Mouse (Mus musculus) spleen, postnatal 4 days (tissue): Measurements from ENCODE around the gene Wasf3.
"Not testable (repeated sequence)": the region's sequence is repeated elsewhere in the genome, so short reads cannot be mapped to it uniquely, and the experiment has no call there.

ENCODE experiments used
- DNase-seq, 2 experiments: peaks; one replicate each; pipeline ENCODE4 v3.0.0; 2022; ENCODE audit warnings: low spot score in 2 of 2

The Wasf3 gene

GRCm38 (mm10) chr5:146401012-146401411 is 16.2 kb downstream of the Wasf3 start:
- not testable (repeated sequence) for DNase-seq

DNA sequence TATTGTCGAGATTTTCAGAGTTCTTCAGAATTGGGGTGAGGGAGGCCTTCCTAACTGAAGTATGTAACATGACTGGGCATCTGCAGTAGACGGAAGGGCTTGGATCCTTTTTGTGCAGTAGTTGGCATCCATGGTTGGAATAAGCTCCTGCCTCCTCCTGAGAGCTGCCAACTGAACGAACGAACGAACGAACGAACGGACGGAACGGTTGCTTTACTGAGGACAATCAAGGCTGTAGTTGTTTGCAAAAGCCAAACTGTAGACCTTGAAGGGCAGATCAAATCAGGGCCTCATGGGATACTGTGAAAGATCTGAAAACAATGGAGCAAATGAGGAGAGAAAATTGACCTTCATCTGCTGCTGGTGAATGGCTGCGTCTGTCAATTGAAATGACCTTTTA is 17.5 kb downstream of the Wasf3 start:
- no peak for DNase-seq

DNA sequence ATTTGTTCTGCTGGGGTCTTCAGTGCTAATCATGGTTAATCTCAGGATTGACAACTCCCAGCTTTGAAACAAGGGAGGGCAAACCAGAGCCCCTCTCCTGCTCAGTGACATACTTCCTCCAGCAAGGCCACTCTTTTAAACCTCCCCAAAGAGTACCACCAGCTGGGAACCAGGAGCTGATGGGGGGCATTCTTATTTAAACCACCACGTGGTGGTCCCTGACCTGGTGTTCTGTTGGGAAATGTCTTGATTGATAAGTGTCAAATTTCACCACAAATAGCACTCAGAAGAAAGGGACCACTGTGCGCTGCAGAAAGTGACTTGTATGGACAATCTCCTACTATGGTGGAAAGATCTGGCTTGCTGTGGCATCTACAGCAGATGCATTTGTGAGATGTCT is 19.1 kb downstream of the Wasf3 start:
- no peak for DNase-seq

GRCm38 (mm10) chr5:146406133-146406532 is 21.3 kb downstream of the Wasf3 start:
- no peak for DNase-seq

DNA sequence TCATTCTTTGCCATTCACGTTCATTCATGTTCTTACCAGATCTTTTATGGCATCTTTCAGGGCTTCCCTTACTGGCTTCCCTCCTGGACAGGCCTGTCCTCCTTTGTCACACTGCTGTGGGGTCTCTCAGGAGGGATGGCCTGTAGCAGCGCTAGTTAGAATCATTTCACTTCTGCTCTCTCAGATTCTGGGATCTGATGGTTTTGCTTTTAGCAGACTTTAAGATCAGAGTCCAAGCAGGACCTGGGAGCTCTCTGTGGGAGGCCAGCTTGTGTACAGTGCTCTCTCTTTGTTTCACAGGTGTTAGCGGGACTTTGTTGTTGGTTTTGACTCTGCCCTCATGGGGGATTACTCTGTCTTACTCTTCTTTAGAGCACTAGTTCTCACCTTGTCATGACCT is 23.0 kb downstream of the Wasf3 start:
- no peak for DNase-seq

GRCm38 (mm10) chr5:146408604-146409003 is 23.8 kb downstream of the Wasf3 start:
- DNase-seq = no peak

GRCm38 (mm10) chr5:146410821-146411220 is 26.0 kb downstream of the Wasf3 start:
- DNase-seq = no peak

- no peak for DNase-seq
Observed at GRCm38 (mm10) chr5:146412743-146413430, 28.1 kb downstream of the Wasf3 start.

DNA sequence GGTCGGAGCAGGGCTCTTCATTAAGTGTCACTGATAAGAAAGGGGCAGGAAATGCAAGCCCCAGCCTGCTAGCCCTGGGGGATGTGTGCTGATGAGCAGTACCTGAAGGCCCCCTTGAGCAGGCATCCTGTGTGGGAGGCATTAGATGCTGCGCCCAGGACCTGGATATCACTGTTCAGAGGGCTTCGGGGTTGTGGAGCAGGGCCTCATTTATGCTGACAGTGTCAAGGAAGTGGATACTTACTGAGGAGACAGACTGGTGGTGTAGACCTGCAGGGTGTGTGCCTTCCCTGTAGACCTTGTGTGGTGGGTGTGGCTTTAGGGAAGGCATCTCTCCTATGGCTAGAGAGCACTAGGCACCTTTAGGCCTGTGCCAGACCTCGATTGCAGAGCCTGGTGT is 29.8 kb downstream of the Wasf3 start:
- DNase-seq = no peak

- no peak for DNase-seq
Observed at GRCm38 (mm10) chr5:146415218-146415617, 30.4 kb downstream of the Wasf3 start.

DNA sequence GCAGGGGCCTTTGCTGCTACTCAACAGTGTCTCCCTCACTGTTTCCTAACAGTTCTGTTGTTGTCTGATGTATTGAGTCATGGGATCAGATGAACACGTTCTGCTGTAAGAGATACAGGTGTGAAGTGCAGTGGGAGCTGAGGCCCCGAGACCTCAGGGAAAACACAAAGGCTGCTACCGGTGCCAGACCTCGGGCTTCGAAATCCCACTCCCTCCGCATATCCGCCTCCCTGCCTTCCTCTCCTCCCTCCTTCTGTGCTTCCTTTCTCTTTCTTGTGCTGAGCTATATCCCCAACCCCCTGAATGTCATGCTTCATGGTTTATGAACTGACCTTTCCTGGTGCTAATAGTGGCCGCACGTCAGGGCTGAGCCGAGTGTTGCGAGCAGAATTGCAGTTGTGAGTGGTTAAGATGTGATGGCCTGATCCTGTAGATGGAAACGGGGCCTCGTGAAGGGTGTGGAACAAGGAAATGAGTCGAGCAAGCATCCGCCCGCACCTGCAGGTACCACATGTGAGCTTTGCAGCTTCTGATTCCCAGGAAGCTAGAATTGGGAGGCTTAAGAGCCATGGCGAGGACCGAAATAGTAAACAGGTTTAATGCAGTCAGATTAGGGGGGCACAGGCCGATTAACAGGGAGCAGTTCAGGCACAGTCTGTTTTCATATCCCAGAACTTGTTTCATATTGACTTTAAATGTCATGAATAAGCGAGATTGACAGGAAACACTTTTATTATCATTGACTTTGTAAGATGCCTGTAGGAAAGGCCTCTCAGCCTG is 31.7 kb downstream of the Wasf3 start:
- DNase-seq = no peak

GRCm38 (mm10) chr5:146418092-146418491 is 33.3 kb downstream of the Wasf3 start:
- no peak for DNase-seq

GRCm38 (mm10) chr5:146420081-146420480 is 35.3 kb downstream of the Wasf3 start:
- DNase-seq = no peak

DNA sequence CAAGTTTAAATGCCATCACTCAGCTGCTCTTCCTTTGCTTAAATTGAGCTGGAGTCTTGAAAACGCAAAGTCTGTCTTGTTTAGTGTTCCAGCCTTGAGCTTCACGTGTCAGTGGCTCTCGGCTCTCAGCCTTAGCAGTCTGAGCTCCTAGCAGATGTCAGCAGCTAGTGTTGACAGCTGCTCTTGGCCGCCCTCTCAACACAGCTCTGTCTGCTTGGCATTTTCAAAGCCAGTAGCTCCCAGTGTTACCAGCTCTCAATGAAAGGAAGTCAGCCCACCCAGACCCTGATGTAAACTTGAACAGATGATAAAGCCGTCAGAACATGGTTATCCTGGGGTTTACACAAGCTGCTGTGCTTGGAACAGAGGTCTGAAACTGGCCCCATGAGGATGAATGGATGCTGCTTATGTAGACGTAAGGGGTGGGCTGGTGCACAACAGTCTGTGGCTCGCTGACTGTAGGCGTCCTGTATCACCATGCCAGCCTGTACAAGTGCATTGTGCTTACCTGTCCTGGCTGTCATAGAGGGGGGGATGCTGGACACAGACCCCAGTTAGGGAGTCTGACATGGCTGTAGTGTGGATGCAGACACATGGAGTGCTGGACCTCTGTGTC is 40.0 kb downstream of the Wasf3 start:
- no peak for DNase-seq

- DNase-seq = no peak
Observed at GRCm38 (mm10) chr5:146425656-146426055, 40.9 kb downstream of the Wasf3 start.

DNA sequence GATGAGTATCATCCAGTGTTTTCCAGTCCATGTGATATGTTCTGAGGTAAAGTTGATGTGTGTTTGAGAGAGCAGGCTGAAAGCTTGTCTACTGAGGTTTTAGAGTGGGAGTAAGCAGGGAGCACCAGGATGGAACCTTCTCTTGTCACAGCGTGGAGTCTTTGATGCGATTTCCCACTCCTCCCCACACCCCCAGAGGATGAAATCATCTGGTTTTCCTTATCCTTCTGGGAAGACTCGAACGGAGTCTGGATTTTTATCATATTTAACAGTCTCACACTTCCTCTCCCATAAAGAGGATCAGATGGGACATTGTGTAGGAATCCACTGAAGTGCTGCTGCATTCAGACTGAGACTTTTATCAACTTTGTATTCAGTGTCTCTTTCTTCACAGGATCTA is 43.3 kb downstream of the Wasf3 start:
- DNase-seq = no peak

GRCm38 (mm10) chr5:146431821-146432220 is 47.0 kb downstream of the Wasf3 start:
- DNase-seq = no peak

- DNase-seq = no peak
Observed at GRCm38 (mm10) chr5:146432476-146432875, 47.7 kb downstream of the Wasf3 start.

- DNase-seq = no peak
Observed at GRCm38 (mm10) chr5:146435316-146435715, 50.5 kb downstream of the Wasf3 start.

GRCm38 (mm10) chr5:146436796-146437195 is 52.0 kb downstream of the Wasf3 start:
- no peak for DNase-seq

- DNase-seq = no peak
Observed at GRCm38 (mm10) chr5:146439152-146439781, 54.5 kb downstream of the Wasf3 start.

DNA sequence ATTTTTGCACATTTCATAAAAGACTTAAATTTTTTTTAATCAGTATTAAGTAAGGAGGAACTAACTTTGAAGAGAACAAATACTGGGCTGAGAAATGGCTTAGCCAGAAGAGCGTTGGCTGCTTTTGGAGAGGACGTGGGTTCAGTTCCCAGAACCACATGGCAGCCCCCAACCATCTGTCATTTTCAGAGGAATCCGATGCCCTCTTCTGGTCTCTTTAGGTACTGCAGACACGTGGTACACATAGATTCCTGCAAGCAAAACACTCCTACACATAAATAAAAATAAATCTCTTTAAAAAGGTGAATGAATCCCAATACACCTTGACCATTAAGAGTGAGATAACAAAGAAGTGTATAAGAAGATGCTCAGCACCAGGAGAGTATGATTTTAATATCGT is 55.5 kb downstream of the Wasf3 start:
- DNase-seq = no peak
